Mouse (Mus musculus) ES-Bruce4 (cell line): ENCODE data around the gene Relch. TPM values are rescaled to one million over a fixed set of nuclear protein-coding genes. Genes with fewer than 3 reads are reported as not detected.

Experiments
- H3K27ac ChIP-seq: 2 replicates; pipeline ENCODE4 v1.5.1; 2012; ENCODE audit warnings: low read length, inconsistent platforms; ENCODE audit not compliant: insufficient read depth
- H3K27me3 ChIP-seq: 2 replicates; pipeline ENCODE4 v1.6.1; 2012; ENCODE audit warnings: mild to moderate bottlenecking, low read length, inconsistent platforms; ENCODE audit not compliant: control insufficient read depth, poor library complexity, insufficient read depth, severe bottlenecking
- H3K36me3 ChIP-seq: 2 replicates; pipeline ENCODE4 v1.6.1; 2012; ENCODE audit warnings: inconsistent platforms, mild to moderate bottlenecking, low read length, moderate library complexity; ENCODE audit not compliant: control insufficient read depth, poor library complexity, insufficient read depth, severe bottlenecking
- H3K4me1 ChIP-seq: one replicate; pipeline ENCODE4 v1.8.1; 2011; ENCODE audit warnings: low read length; ENCODE audit not compliant: control insufficient read depth, insufficient read depth
- H3K4me3 ChIP-seq: 2 replicates; pipeline ENCODE4 v1.5.1; 2011; ENCODE audit warnings: low read depth, mild to moderate bottlenecking, low read length
- H3K9ac ChIP-seq: 2 replicates; pipeline ENCODE4 v1.6.1; 2012; ENCODE audit warnings: low read depth, mild to moderate bottlenecking, inconsistent platforms; ENCODE audit not compliant: poor library complexity, severe bottlenecking
- H3K9me3 ChIP-seq: replicated peaks from 2 replicates; pipeline ENCODE4 v1.6.1; 2012; ENCODE audit warnings: mild to moderate bottlenecking, low read length, inconsistent platforms; ENCODE audit not compliant: control insufficient read depth, poor library complexity, insufficient read depth, severe bottlenecking
- CTCF ChIP-seq: IDR thresholded peaks from one replicate; pipeline ENCODE4 v1.8.1; 2011; ENCODE audit warnings: low read depth, low read length
- EP300 ChIP-seq: IDR thresholded peaks from 2 replicates; pipeline ENCODE4 v1.6.1; 2011; ENCODE audit warnings: low read depth, low read length; ENCODE audit not compliant: insufficient read depth
- POLR2A ChIP-seq: IDR thresholded peaks from one replicate; pipeline ENCODE4 v1.8.1; 2011; ENCODE audit warnings: low read length; ENCODE audit not compliant: insufficient read depth
- polyA plus RNA-seq: library from polyadenylated mRNA; stranded (reverse); fragments of >200 nt; gene quantifications from 2 replicates; pipeline ENCODE4 v1.2.4, GENCODE M21; 2011; ENCODE audit warnings: low read depth; ENCODE audit not compliant: missing spikeins, insufficient read depth, insufficient read length

Relch gene
- polyA plus RNA-seq, 1 experiment, result 26.5 TPM

DNA sequence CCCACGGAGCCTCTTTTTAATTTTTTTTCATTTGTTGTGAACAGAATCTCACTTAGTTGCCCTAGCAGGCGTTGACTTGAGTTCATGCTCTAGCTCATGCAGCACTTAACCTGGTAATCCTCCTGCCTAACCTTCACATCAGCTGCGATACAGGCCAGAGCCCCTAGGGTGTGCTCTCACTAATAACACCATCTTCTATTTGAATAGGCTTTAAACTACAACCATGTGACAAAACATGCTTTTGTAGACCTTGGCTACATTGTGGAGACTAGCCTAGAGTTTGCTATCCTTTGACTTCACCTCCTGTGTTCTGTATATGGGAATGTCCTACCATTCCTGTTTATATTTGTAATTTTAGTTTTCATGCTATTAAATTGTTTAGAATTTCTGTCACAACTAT, 71.7 kb downstream of the Relch start:
- H3K9ac ChIP-seq, result no peak overlapping the region
- no peaks in the 10 kb centered on the region for H3K4me1 ChIP-seq
- no peaks in the 10 kb centered on the region for H3K27me3 ChIP-seq

GRCm38 (mm10) chr1:105738334-105738733, 74.7 kb downstream of the Relch start:
- no peaks in the 10 kb centered on the region for H3K4me1 ChIP-seq
- TF ChIP-seq CTCF (no peak), EP300 (no peak), POLR2A (no peak)
- H3K36me3 ChIP-seq, result peaks cover 6% of the 10 kb centered on the region
- no peaks in the 10 kb centered on the region for H3K9me3 ChIP-seq
- no peak overlapping the region for H3K9ac ChIP-seq
- H3K4me3 ChIP-seq, result no peak overlapping the region
- H3K27ac ChIP-seq, result no peak overlapping the region
- no peaks in the 10 kb centered on the region for H3K27me3 ChIP-seq

More for the DNA sequence above, 71.7 kb downstream of the Relch start:
- no peak overlapping the region for H3K27ac ChIP-seq
- H3K4me3 ChIP-seq, result no peak overlapping the region
- TF ChIP-seq POLR2A, result no peak
- peak; percentile 2 for TF ChIP-seq CTCF
- H3K36me3 ChIP-seq, result no peaks in the 10 kb centered on the region; the same call in 1 of the 2 replicates
- H3K9me3 ChIP-seq, result no peaks in the 10 kb centered on the region

DNA sequence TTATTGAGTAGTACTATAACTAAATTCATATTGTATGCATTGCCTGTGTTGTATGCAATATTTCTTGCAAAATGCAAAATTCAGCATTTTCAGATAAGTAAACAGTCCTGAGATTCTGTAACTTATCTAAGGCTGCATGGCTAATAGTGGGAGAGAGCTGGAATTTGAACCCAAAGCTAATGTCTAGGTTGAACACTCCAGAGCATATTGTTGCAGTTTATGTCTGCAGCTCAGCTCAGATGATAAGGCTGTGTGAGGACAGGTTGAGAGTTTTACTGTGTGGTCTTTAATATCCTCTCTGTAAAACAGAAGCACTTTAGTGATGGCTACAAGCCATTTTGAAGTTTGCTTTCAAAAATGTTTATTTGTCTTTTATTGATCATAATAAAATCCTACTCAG, 75.8 kb downstream of the Relch start:
- Histone ChIP-seq H3K27me3 (no peaks in the 10 kb centered on the region), H3K36me3 (peaks cover 8% of the 10 kb centered on the region), H3K9me3 (no peaks in the 10 kb centered on the region), H3K4me3 (no peak overlapping the region), H3K4me1 (no peaks in the 10 kb centered on the region), H3K27ac (no peak overlapping the region), H3K9ac (no peak overlapping the region)
- TF ChIP-seq EP300 (no peak), CTCF (no peak), POLR2A (no peak)

GRCm38 (mm10) chr1:105742481-105742880, 78.8 kb downstream of the Relch start:
- H3K27me3 ChIP-seq, result no peaks in the 10 kb centered on the region
- no peak for TF ChIP-seq CTCF
- TF ChIP-seq POLR2A, result no peak
- TF ChIP-seq EP300, result no peak
- H3K27ac ChIP-seq, result no peak overlapping the region
- H3K4me3 ChIP-seq, result no peak overlapping the region
- H3K36me3 ChIP-seq, result peaks cover 10% of the 10 kb centered on the region
- H3K9ac ChIP-seq, result no peak overlapping the region
- H3K4me1 ChIP-seq, result no peaks in the 10 kb centered on the region
- no peaks in the 10 kb centered on the region for H3K9me3 ChIP-seq

GRCm38 (mm10) chr1:105746444-105746843, 82.8 kb downstream of the Relch start:
- Histone ChIP-seq H3K9ac (no peak overlapping the region), H3K27ac (no peak overlapping the region), H3K36me3 (peaks cover 10% of the 10 kb centered on the region), H3K27me3 (no peaks in the 10 kb centered on the region), H3K4me1 (no peaks in the 10 kb centered on the region), H3K9me3 (no peaks in the 10 kb centered on the region), H3K4me3 (no peak overlapping the region)
- TF ChIP-seq EP300 (no peak), CTCF (no peak), POLR2A (no peak)

GRCm38 (mm10) chr1:105746858-105747596, 83.4 kb downstream of the Relch start:
- Histone ChIP-seq H3K9me3 (no peaks in the 10 kb centered on the region), H3K36me3 (peaks cover 8% of the 10 kb centered on the region), H3K27me3 (no peaks in the 10 kb centered on the region), H3K27ac (no peak overlapping the region), H3K4me1 (no peaks in the 10 kb centered on the region), H3K4me3 (no peak overlapping the region), H3K9ac (no peak overlapping the region)
- TF ChIP-seq CTCF (no peak), EP300 (no peak), POLR2A (no peak)
